Mouse (Mus musculus) liver, embryonic 14.5 days (tissue): ENCODE data around the gene Ptcra. TPM values are rescaled to one million over a fixed set of nuclear protein-coding genes. Genes with fewer than 3 reads are reported as not detected.
"Not testable (repeated sequence)": the region's sequence is repeated elsewhere in the genome, so short reads cannot be mapped to it uniquely, and the experiment has no call there.

Experiments
- ATAC-seq: fragments of 200-750 bp; cut with Nextera tagmentation; 2 replicates; pipeline ENCODE4 v1.8.0; 2017; ENCODE audit warnings: moderate number of reproducible peaks, mild to moderate bottlenecking, moderate library complexity; ENCODE audit not compliant: insufficient read depth
- DNase-seq, 3 experiments: peaks; one replicate each; pipeline ENCODE4 v3.0.0-alpha.2; 2012 to 2013; ENCODE audit warnings: low read depth in 3 of 3, low spot score in 3 of 3
- H3K27ac ChIP-seq: fragments of 300-500 bp; sonication (generic); 2 replicates; pipeline ENCODE4 v1.5.1; 2014; ENCODE audit warnings: moderate library complexity, mild to moderate bottlenecking, control low read depth, inconsistent platforms
- H3K27me3 ChIP-seq: fragments of 300-500 bp; sonication (generic); 2 replicates; pipeline ENCODE4 v1.6.1; 2014; ENCODE audit warnings: mild to moderate bottlenecking, low read length, moderate library complexity; ENCODE audit not compliant: control insufficient read depth, insufficient read depth
- H3K36me3 ChIP-seq: fragments of 300-500 bp; sonication (generic); replicated peaks from 2 replicates; pipeline ENCODE4 v1.6.1; 2014; ENCODE audit warnings: low read depth; ENCODE audit not compliant: control insufficient read depth, insufficient read depth
- H3K4me1 ChIP-seq, 2 experiments: fragments of 200-500 bp in 1 of 2; fragments of 300-500 bp in 1 of 2; sonication (generic) in 1 of 2; replicated peaks; 2 replicates each; pipeline ENCODE4 v1.6.1; 2012 to 2014; ENCODE audit warnings: antibody characterized with exemption in 1 of 2, inconsistent platforms in 1 of 2, low read length in 1 of 2; ENCODE audit not compliant: control insufficient read depth in 2 of 2, insufficient read depth in 2 of 2
- H3K4me2 ChIP-seq: fragments of 300-500 bp; sonication (generic); 2 replicates; pipeline ENCODE4 v1.6.1; 2014; ENCODE audit warnings: low read depth, mild to moderate bottlenecking, control low read depth, moderate library complexity
- H3K4me3 ChIP-seq, 2 experiments: fragments of 200-500 bp in 1 of 2; fragments of 300-500 bp in 1 of 2; sonication (generic) in 1 of 2; 2 replicates each; pipeline ENCODE4 v1.5.1; 2012 to 2014; ENCODE audit warnings: low read depth in 2 of 2, low read length in 2 of 2, mild to moderate bottlenecking in 2 of 2, control low read depth in 1 of 2, inconsistent platforms in 1 of 2, moderate library complexity in 1 of 2; ENCODE audit not compliant: insufficient read depth in 1 of 2
- H3K9ac ChIP-seq: fragments of 300-500 bp; sonication (generic); replicated peaks from 2 replicates; pipeline ENCODE4 v1.6.1; 2014; ENCODE audit warnings: mild to moderate bottlenecking, control low read depth, moderate library complexity
- H3K9me3 ChIP-seq: fragments of 300-500 bp; sonication (generic); 2 replicates; pipeline ENCODE4 v1.6.1; 2016; ENCODE audit warnings: low read length, mixed read lengths; ENCODE audit not compliant: control insufficient read depth
- CTCF ChIP-seq: IDR thresholded peaks from 2 replicates; pipeline ENCODE4 v1.5.1; 2016; ENCODE audit warnings: antibody characterized with exemption, low read depth, control low read depth
- EP300 ChIP-seq: IDR thresholded peaks from 2 replicates; pipeline ENCODE4 v1.6.1; 2016; ENCODE audit warnings: antibody characterized with exemption, low read depth
- WGBS: fragments of 180-500 bp; shearing (Covaris S2); extraction: QIAGEN DNeasy Blood & Tissue Kit; methylation state at CpG from one replicate; pipeline ENCODE4 v1.1.7; 2014; ENCODE audit not compliant: insufficient replicate concordance; 5-methylcytosine and 5-hydroxymethylcytosine counted together
- polyA plus RNA-seq, 2 experiments: library from polyadenylated mRNA; depleted of rRNA in 1 of 2; stranded (reverse) in 1 of 2; unstranded in 1 of 2; fragments of >200 nt; fragmentation: Nextera tagmentation in 1 of 2; extraction: Ambion mirVana in 1 of 2; gene quantifications; 2 replicates each; pipeline versions ENCODE4 v1.2.1 to v1.2.3; 2012 to 2014

Gene Ptcra
- polyA plus RNA-seq, 2 experiments, result 0.04 to 0.10 TPM

DNA sequence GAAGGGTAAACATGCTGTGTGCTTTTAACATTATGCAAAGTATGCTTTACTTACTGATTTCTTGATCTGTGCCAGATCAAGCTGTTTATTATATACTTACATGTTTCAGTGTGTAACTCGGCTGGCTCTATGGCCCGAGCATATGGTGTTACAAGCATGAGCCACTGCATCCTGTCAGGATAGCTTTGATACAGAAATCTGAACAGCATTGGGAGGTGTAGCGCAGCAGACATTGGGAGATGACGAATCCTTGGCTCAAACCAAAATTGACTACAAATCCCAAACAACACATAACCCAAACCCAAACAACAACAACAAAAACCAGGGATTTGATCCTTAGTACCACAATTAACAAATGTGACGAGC, 8.5 kb upstream of the Ptcra start:
- WGBS, result 6% methylated on average over 5 of the region's 5 CpGs
- ATAC-seq, result no peak
- H3K36me3 ChIP-seq, result peaks cover 24% of the 10 kb centered on the region
- H3K27me3 ChIP-seq, result no peaks in the 10 kb centered on the region
- peak overlapping the region; percentile 86 to 89 for H3K4me3 ChIP-seq
- H3K4me1 ChIP-seq, result peaks cover 0 to 7% of the 10 kb centered on the region in 2 experiments; a peak in 2 of 4 replicates
- peak overlapping the region; percentile 85 for H3K9ac ChIP-seq
- H3K27ac ChIP-seq, result 0 out of 2 replicates have a peak overlapping the region, but pooled peaks have one; percentile 19
- no peaks in the 10 kb centered on the region for H3K9me3 ChIP-seq
- no peak for DNase-seq
- H3K4me2 ChIP-seq, result peak overlapping the region; percentile 82
- TF ChIP-seq CTCF (no peak), EP300 (no peak)

DNA sequence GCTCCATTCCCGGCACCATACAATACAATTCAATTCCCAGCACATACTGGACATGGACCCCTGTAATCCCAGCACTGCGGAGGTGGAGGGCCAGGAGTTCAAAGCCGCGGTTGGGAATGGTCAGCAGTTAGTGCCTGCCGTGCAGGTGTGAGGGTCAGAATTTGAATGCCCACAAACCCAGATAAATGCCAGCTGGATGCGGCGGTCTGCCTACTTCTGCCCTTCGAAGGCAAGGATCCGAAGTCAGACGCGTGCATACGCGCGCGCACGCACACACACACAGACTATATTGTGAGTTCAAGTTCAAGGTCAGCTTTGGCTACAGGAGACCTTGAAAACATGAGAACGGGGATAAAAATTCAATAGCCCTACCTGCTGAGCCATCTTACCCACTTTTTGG, 8.1 kb upstream of the Ptcra start:
- peak overlapping the region in 1 of 2 experiments; percentile 86; a peak in 2 of 4 replicates for H3K4me3 ChIP-seq
- ATAC-seq (no peak), DNase-seq (no peak)
- peaks cover 0 to 7% of the 10 kb centered on the region in 2 experiments; a peak in 2 of 4 replicates for H3K4me1 ChIP-seq
- TF ChIP-seq EP300, result no peak
- no peak for TF ChIP-seq CTCF
- H3K27me3 ChIP-seq, result no peaks in the 10 kb centered on the region
- 58% methylated on average over 17 of the region's 17 CpGs for WGBS
- no peaks in the 10 kb centered on the region for H3K9me3 ChIP-seq
- H3K27ac ChIP-seq, result no peak overlapping the region
- H3K4me2 ChIP-seq, result peak overlapping the region; percentile 82
- peak overlapping the region; percentile 85; the same call in 1 of the 2 replicates for H3K9ac ChIP-seq
- H3K36me3 ChIP-seq, result peaks cover 20% of the 10 kb centered on the region

DNA sequence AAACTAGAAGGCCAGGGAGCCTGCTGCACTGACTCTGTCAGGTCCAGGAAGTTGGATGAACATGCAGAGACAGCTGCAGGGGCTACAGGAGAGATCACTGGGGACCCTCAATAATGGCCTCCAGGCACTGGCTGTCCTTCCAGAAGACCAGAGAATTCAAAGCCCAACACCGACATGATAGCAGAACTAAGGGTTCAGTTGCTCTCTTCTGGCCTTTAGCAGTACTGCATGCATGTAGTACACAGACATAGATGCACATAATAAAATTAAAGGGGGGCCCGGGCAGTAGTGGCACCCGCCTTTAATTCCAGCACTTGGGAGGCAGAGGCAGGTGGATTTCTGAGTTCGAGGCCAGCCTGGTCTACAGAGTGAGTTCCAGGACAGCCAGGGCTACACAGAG, 7.5 kb upstream of the Ptcra start:
- Histone ChIP-seq H3K27ac (no peak overlapping the region), H3K4me3 (no peak overlapping the region), H3K4me2 (no peak overlapping the region), H3K36me3 (peaks cover 14% of the 10 kb centered on the region), H3K27me3 (no peaks in the 10 kb centered on the region), H3K9me3 (no peaks in the 10 kb centered on the region), H3K9ac (no peak overlapping the region), H3K4me1 (peaks cover 0 to 7% of the 10 kb centered on the region in 2 experiments; a peak in 2 of 4 replicates)
- ATAC-seq (no peak), DNase-seq (no peak)
- TF ChIP-seq CTCF (peak; percentile 36; the same call in 1 of the 2 replicates), EP300 (no peak)
- 60% methylated on average over 4 of the region's 4 CpGs for WGBS

DNA sequence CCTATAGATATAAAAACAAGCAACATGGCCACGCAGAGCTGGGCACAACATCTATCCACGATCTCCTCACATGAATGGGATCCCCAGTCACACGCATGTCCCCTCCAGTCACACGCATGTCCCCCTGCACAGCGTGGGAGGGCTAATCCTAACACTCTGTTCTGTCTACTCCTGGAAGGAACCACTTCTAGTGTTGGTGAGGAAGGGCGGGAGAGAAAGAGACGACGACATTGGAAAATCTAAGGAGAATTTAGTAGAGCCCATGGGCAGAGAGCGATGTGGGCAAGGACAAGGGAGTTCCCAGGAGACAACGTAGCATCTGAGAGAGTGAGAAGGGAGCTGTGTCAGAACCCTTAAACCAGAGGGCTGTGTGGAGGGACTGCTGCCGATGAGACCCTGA, 7.0 kb upstream of the Ptcra start:
- 79% methylated on average over 11 of the region's 11 CpGs for WGBS

DNA sequence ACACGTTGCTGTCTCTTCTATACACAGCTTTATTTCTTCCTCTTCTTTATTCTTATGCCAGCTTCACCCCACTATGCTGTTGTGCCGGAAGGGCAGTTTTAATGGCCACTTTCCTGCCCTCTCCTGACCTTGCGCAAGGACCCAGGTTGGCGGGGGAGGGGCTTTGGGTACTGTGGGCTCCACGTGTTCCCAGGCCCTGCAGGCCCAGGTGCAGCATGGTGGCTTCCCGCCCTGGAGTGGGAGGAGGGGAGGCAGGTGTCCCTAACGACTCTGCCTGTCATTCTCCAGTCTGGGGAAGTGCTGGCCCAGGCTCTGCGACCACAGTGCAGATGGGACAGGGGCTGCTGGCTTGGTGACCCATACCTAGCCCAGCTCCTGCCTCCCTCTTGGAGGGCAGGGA, 4.4 kb upstream of the Ptcra start:
- H3K27me3 ChIP-seq, result no peaks in the 10 kb centered on the region
- WGBS, result 43% methylated on average over 8 of the region's 8 CpGs
- H3K4me1 ChIP-seq, result peaks cover 0 to 7% of the 10 kb centered on the region in 2 experiments; a peak in 2 of 4 replicates
- H3K9ac ChIP-seq, result no peak overlapping the region
- H3K4me2 ChIP-seq, result no peak overlapping the region
- ATAC-seq, result no peak
- H3K9me3 ChIP-seq, result no peaks in the 10 kb centered on the region
- TF ChIP-seq EP300, result no peak
- no peak for TF ChIP-seq CTCF
- no peak for DNase-seq
- no peak overlapping the region for H3K27ac ChIP-seq
- no peaks in the 10 kb centered on the region for H3K36me3 ChIP-seq
- H3K4me3 ChIP-seq, result no peak overlapping the region

More for the DNA sequence above, 7.0 kb upstream of the Ptcra start:
- H3K9ac ChIP-seq, result no peak overlapping the region
- ATAC-seq (no peak), DNase-seq (no peak)
- no peak overlapping the region for H3K4me2 ChIP-seq
- peaks cover 9% of the 10 kb centered on the region for H3K36me3 ChIP-seq
- H3K4me3 ChIP-seq, result no peak overlapping the region
- H3K27ac ChIP-seq, result no peak overlapping the region
- TF ChIP-seq CTCF (no peak), EP300 (no peak)
- H3K9me3 ChIP-seq, result no peaks in the 10 kb centered on the region
- H3K4me1 ChIP-seq, result peaks cover 0 to 7% of the 10 kb centered on the region in 2 experiments; a peak in 2 of 4 replicates
- H3K27me3 ChIP-seq, result no peaks in the 10 kb centered on the region

DNA sequence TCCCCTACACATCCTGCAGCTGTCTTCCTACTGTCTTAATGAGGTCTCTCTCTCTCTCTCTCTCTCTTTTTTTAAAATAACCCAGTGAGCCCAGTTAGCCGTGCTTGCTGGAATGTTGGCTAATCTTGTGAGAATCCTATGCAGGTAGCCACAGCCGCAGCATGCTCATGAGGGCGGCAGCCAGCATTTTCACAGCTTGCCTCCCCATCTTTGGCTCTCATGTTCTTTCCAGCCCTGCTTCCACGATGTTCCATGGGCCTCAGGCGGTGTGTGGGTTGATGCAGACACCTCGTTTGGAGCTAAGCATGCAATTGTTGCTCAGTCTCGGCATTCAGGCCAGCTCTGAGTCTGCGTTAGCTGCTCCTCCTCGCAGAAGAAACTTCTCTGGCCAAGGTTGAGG, 1.4 kb upstream of the Ptcra start:
- not testable (repeated sequence) for H3K9ac ChIP-seq, H3K36me3 ChIP-seq, H3K4me1 ChIP-seq, H3K9me3 ChIP-seq, H3K27ac ChIP-seq, ATAC-seq, DNase-seq, H3K27me3 ChIP-seq, H3K4me3 ChIP-seq, H3K4me2 ChIP-seq
- WGBS, result 68% methylated on average over 8 of the region's 9 CpGs
